Mouse (Mus musculus) neural tube, embryonic 12.5 days (tissue): ENCODE results near the gene Gm20905. TPM values are rescaled to one million over a fixed set of nuclear protein-coding genes. Genes with fewer than 3 reads are reported as not detected.
"Not testable (repeated sequence)": the region's sequence is repeated elsewhere in the genome, so short reads cannot be mapped to it uniquely, and the experiment has no call there.

Experiments
- ATAC-seq: fragments of 200-750 bp; cut with Nextera tagmentation; 2 replicates; pipeline ENCODE4 v1.8.0; 2017; ENCODE audit warnings: low read depth, mild to moderate bottlenecking, moderate TSS enrichment, moderate library complexity; ENCODE audit not compliant: low FRiP score
- H3K27ac ChIP-seq: fragments of 300-500 bp; sonication (generic); 2 replicates; pipeline ENCODE4 v1.5.1; 2016
- H3K27me3 ChIP-seq: fragments of 300-500 bp; sonication (generic); replicated peaks from 2 replicates; pipeline ENCODE4 v1.6.1; 2016; ENCODE audit warnings: mild to moderate bottlenecking
- H3K36me3 ChIP-seq: fragments of 300-500 bp; sonication (generic); 2 replicates; pipeline ENCODE4 v1.6.1; 2016; ENCODE audit warnings: mild to moderate bottlenecking
- H3K4me1 ChIP-seq: fragments of 300-500 bp; sonication (generic); 2 replicates; pipeline ENCODE4 v1.6.1; 2016
- H3K4me2 ChIP-seq: fragments of 300-500 bp; sonication (generic); replicated peaks from 2 replicates; pipeline ENCODE4 v1.6.1; 2016; ENCODE audit warnings: mild to moderate bottlenecking
- H3K4me3 ChIP-seq: fragments of 300-500 bp; sonication (generic); 2 replicates; pipeline ENCODE4 v1.5.1; 2016
- H3K9ac ChIP-seq: fragments of 300-500 bp; sonication (generic); 2 replicates; pipeline ENCODE4 v1.6.1; 2016; ENCODE audit warnings: mild to moderate bottlenecking
- H3K9me3 ChIP-seq: fragments of 300-500 bp; sonication (generic); 2 replicates; pipeline ENCODE4 v1.6.1; 2016; ENCODE audit warnings: mild to moderate bottlenecking
- WGBS: fragments of 180-500 bp; shearing (Covaris S2); methylation state at CpG from one replicate; pipeline ENCODE4 v1.1.7; 2016; 5-methylcytosine and 5-hydroxymethylcytosine counted together
- polyA plus RNA-seq: library from polyadenylated mRNA; unstranded; fragments of >200 nt; fragmentation: Nextera tagmentation; extraction: Ambion mirVana; gene quantifications from 2 replicates; pipeline ENCODE4 v1.2.1, GENCODE M21; 2016

The Gm20905 gene
- polyA plus RNA-seq, result not detected in 2 replicates

DNA sequence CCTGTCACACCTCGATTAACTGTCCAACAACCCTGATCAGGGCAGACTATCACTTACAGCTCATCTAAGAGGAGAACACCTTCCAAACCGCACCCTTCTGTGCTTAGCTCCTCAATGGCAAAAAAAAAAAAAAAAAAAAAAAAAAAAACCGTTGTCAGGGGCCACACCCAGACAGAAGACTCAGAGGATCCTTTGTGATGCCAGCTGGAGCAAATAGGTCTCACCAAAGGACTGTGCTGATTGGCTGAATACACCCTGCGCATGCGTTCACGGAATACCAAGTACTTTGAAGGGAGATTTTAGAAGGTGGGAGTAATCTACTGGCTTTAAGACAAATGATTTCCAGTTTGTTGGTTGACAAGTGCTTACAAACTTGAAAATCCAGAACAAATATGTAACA, at the start of gene Gm20905:
Gene Gm20905 (minus strand): TSS at position 101 of the 400 bp plus-strand sequence.
- not testable (repeated sequence) for ATAC-seq, H3K9me3 ChIP-seq, H3K27me3 ChIP-seq, H3K9ac ChIP-seq, H3K4me2 ChIP-seq, H3K36me3 ChIP-seq, H3K27ac ChIP-seq, H3K4me3 ChIP-seq, H3K4me1 ChIP-seq
- WGBS, result no CpG with 5 or more reads among the region's 6 CpGs
